Mouse (Mus musculus) heart, embryonic 13.5 days (tissue): ENCODE measurements around the gene Mfap3. TPM values are rescaled to one million over a fixed set of nuclear protein-coding genes. Genes with fewer than 3 reads are reported as not detected.

Experiments used
- ATAC-seq: fragments of 200-750 bp; cut with Nextera tagmentation; 2 replicates; pipeline ENCODE4 v1.8.0; 2017; ENCODE audit warnings: moderate TSS enrichment; ENCODE audit not compliant: insufficient number of reproducible peaks, low FRiP score, low TSS enrichment; ENCODE audit errors: extremely low read depth
- H3K27ac ChIP-seq: fragments of 300-500 bp; sonication (generic); replicated peaks from 2 replicates; pipeline ENCODE4 v1.5.1; 2015; ENCODE audit warnings: moderate library complexity, mild to moderate bottlenecking, inconsistent platforms
- H3K27me3 ChIP-seq: fragments of 300-500 bp; sonication (generic); replicated peaks from 2 replicates; pipeline ENCODE4 v1.6.1; 2015; ENCODE audit warnings: mild to moderate bottlenecking, inconsistent platforms
- H3K36me3 ChIP-seq: fragments of 300-500 bp; sonication (generic); 2 replicates; pipeline ENCODE4 v1.6.1; 2015; ENCODE audit warnings: mild to moderate bottlenecking, inconsistent platforms
- H3K4me1 ChIP-seq: fragments of 300-500 bp; sonication (generic); 2 replicates; pipeline ENCODE4 v1.6.1; 2015; ENCODE audit warnings: inconsistent platforms
- H3K4me2 ChIP-seq: fragments of 300-500 bp; sonication (generic); 2 replicates; pipeline ENCODE4 v1.6.1; 2015; ENCODE audit warnings: inconsistent platforms, mild to moderate bottlenecking, moderate library complexity
- H3K4me3 ChIP-seq: fragments of 300-500 bp; sonication (generic); 2 replicates; pipeline ENCODE4 v1.5.1; 2015; ENCODE audit warnings: moderate library complexity, mild to moderate bottlenecking, inconsistent platforms
- H3K9ac ChIP-seq: fragments of 300-500 bp; sonication (generic); 2 replicates; pipeline ENCODE4 v1.6.1; 2015; ENCODE audit warnings: inconsistent platforms, mild to moderate bottlenecking, moderate library complexity
- H3K9me3 ChIP-seq: fragments of 300-500 bp; sonication (generic); 2 replicates; pipeline ENCODE4 v1.6.1; 2016; ENCODE audit warnings: inconsistent platforms
- WGBS: fragments of 180-500 bp; shearing (Covaris S2); methylation state at CpG from one replicate; pipeline ENCODE4 v1.1.7; 2015; ENCODE audit warnings: mixed read lengths; 5-methylcytosine and 5-hydroxymethylcytosine counted together
- polyA plus RNA-seq: library from polyadenylated mRNA; unstranded; fragments of >200 nt; fragmentation: Nextera tagmentation; extraction: Ambion mirVana; gene quantifications from 2 replicates; pipeline ENCODE4 v1.2.1, GENCODE M21; 2015

Gene Mfap3
- polyA plus RNA-seq, 1 experiment from 2014 or later = 27.2 TPM

- no peak for ATAC-seq
- 59% methylated on average over 5 of the region's 5 CpGs for WGBS
Measured at GRCm38 (mm10) chr11:57503155-57503554, 15.3 kb upstream of the Mfap3 start.

GRCm38 (mm10) chr11:57506899-57507298 is 11.6 kb upstream of the Mfap3 start:
- Histone ChIP-seq H3K9ac (no peak overlapping the region), H3K27me3 (no peaks in the 10 kb centered on the region), H3K9me3 (no peaks in the 10 kb centered on the region), H3K4me1 (peaks cover 15% of the 10 kb centered on the region), H3K27ac (no peak overlapping the region), H3K4me2 (no peak overlapping the region), H3K4me3 (no peak overlapping the region), H3K36me3 (peaks cover 87% of the 10 kb centered on the region)
- ATAC-seq = no peak
- WGBS = 76% methylated on average over 6 of the region's 6 CpGs

More at GRCm38 (mm10) chr11:57503155-57503554, 15.3 kb upstream of the Mfap3 start:
- Histone ChIP-seq H3K4me1 (peaks cover 15% of the 10 kb centered on the region), H3K27ac (0 out of 2 replicates have a peak overlapping the region, but pooled peaks have one; percentile 6), H3K4me3 (no peak overlapping the region), H3K4me2 (no peak overlapping the region), H3K9ac (no peak overlapping the region), H3K36me3 (peaks cover 89% of the 10 kb centered on the region), H3K9me3 (no peaks in the 10 kb centered on the region), H3K27me3 (no peaks in the 10 kb centered on the region)

- H3K9ac ChIP-seq = no peak overlapping the region
- peaks cover 19% of the 10 kb centered on the region for H3K4me1 ChIP-seq
- no peak overlapping the region for H3K4me3 ChIP-seq
- H3K27ac ChIP-seq = no peak overlapping the region
- H3K9me3 ChIP-seq = no peaks in the 10 kb centered on the region
- no peak for ATAC-seq
- H3K27me3 ChIP-seq = no peaks in the 10 kb centered on the region
- no peak overlapping the region for H3K4me2 ChIP-seq
- 88% methylated on average over 5 of the region's 5 CpGs for WGBS
- peaks cover 37% of the 10 kb centered on the region for H3K36me3 ChIP-seq
Measured at GRCm38 (mm10) chr11:57515218-57515617, 3.2 kb upstream of the Mfap3 start.

- Histone ChIP-seq H3K4me1 (peaks cover 19% of the 10 kb centered on the region), H3K36me3 (peaks cover 34% of the 10 kb centered on the region), H3K4me3 (peak overlapping the region; percentile 87), H3K27me3 (no peaks in the 10 kb centered on the region), H3K9ac (0 out of 2 replicates have a peak overlapping the region, but pooled peaks have one; percentile 24), H3K4me2 (peak overlapping the region; percentile 76), H3K27ac (no peak overlapping the region), H3K9me3 (no peaks in the 10 kb centered on the region)
- ATAC-seq = no peak
- 24% methylated on average over 5 of the region's 5 CpGs for WGBS
Measured at GRCm38 (mm10) chr11:57516946-57517441, 1.5 kb upstream of the Mfap3 start.

- peak overlapping the region; percentile 87 for H3K4me3 ChIP-seq
- ATAC-seq = no peak
- H3K9me3 ChIP-seq = no peaks in the 10 kb centered on the region
- peak overlapping the region; percentile 93 for H3K9ac ChIP-seq
- no peaks in the 10 kb centered on the region for H3K27me3 ChIP-seq
- H3K36me3 ChIP-seq = peaks cover 24% of the 10 kb centered on the region
- peaks cover 26% of the 10 kb centered on the region for H3K4me1 ChIP-seq
- H3K4me2 ChIP-seq = peak overlapping the region; percentile 76
- peak overlapping the region; percentile 81 for H3K27ac ChIP-seq
- 0% methylated on average over 16 of the region's 16 CpGs for WGBS
Measured at GRCm38 (mm10) chr11:57518751-57519148, 286 bp downstream of the Mfap3 start.

- peak overlapping the region; percentile 93 for H3K9ac ChIP-seq
- H3K27ac ChIP-seq = peak overlapping the region; percentile 81; the same call in 1 of the 2 replicates
- peak overlapping the region; percentile 87 for H3K4me3 ChIP-seq
- no peaks in the 10 kb centered on the region for H3K27me3 ChIP-seq
- 66% methylated on average over 5 of the region's 5 CpGs for WGBS
- peak overlapping the region; percentile 76 for H3K4me2 ChIP-seq
- H3K4me1 ChIP-seq = peaks cover 31% of the 10 kb centered on the region
- peaks cover 21% of the 10 kb centered on the region for H3K36me3 ChIP-seq
- ATAC-seq = no peak
- H3K9me3 ChIP-seq = no peaks in the 10 kb centered on the region
Measured at GRCm38 (mm10) chr11:57519304-57519703, 840 bp downstream of the Mfap3 start.

- Histone ChIP-seq H3K4me2 (no peak overlapping the region), H3K27me3 (no peaks in the 10 kb centered on the region), H3K27ac (no peak overlapping the region), H3K36me3 (peaks cover 21% of the 10 kb centered on the region), H3K9ac (no peak overlapping the region), H3K4me1 (peaks cover 40% of the 10 kb centered on the region), H3K4me3 (no peak overlapping the region), H3K9me3 (no peaks in the 10 kb centered on the region)
- ATAC-seq = no peak
- WGBS = 96% methylated on average over 3 of the region's 3 CpGs
Measured at GRCm38 (mm10) chr11:57521206-57521605, 2.7 kb downstream of the Mfap3 start.

- Histone ChIP-seq H3K4me1 (peaks cover 35% of the 10 kb centered on the region), H3K4me3 (no peak overlapping the region), H3K36me3 (peaks cover 21% of the 10 kb centered on the region), H3K27ac (no peak overlapping the region), H3K4me2 (no peak overlapping the region), H3K27me3 (no peaks in the 10 kb centered on the region), H3K9me3 (no peaks in the 10 kb centered on the region), H3K9ac (no peak overlapping the region)
- no peak for ATAC-seq
- 87% methylated on average over 7 of the region's 7 CpGs for WGBS
Measured at GRCm38 (mm10) chr11:57522046-57522445, 3.6 kb downstream of the Mfap3 start.

GRCm38 (mm10) chr11:57523418-57523817 is 5.0 kb downstream of the Mfap3 start:
- Histone ChIP-seq H3K27ac (no peak overlapping the region), H3K4me1 (peaks cover 27% of the 10 kb centered on the region), H3K4me2 (no peak overlapping the region), H3K4me3 (no peak overlapping the region), H3K9ac (no peak overlapping the region), H3K9me3 (no peaks in the 10 kb centered on the region), H3K27me3 (no peaks in the 10 kb centered on the region), H3K36me3 (peaks cover 29% of the 10 kb centered on the region)
- 78% methylated on average over 3 of the region's 3 CpGs for WGBS
- ATAC-seq = no peak

- H3K4me2 ChIP-seq = no peak overlapping the region
- H3K36me3 ChIP-seq = peaks cover 41% of the 10 kb centered on the region
- no peaks in the 10 kb centered on the region for H3K9me3 ChIP-seq
- ATAC-seq = no peak
- no peaks in the 10 kb centered on the region for H3K27me3 ChIP-seq
- H3K4me3 ChIP-seq = no peak overlapping the region
- H3K27ac ChIP-seq = no peak overlapping the region
- peaks cover 24% of the 10 kb centered on the region for H3K4me1 ChIP-seq
- no peak overlapping the region for H3K9ac ChIP-seq
Measured at GRCm38 (mm10) chr11:57524597-57524996, 6.1 kb downstream of the Mfap3 start.

GRCm38 (mm10) chr11:57525900-57526299 is 7.4 kb downstream of the Mfap3 start:
- no peaks in the 10 kb centered on the region for H3K9me3 ChIP-seq
- no peak overlapping the region for H3K4me2 ChIP-seq
- 77% methylated on average over 3 of the region's 3 CpGs for WGBS
- H3K27me3 ChIP-seq = no peaks in the 10 kb centered on the region
- H3K9ac ChIP-seq = no peak overlapping the region
- ATAC-seq = no peak
- peaks cover 21% of the 10 kb centered on the region for H3K4me1 ChIP-seq
- peaks cover 48% of the 10 kb centered on the region for H3K36me3 ChIP-seq
- H3K4me3 ChIP-seq = no peak overlapping the region
- no peak overlapping the region for H3K27ac ChIP-seq

- H3K4me2 ChIP-seq = no peak overlapping the region
- H3K4me3 ChIP-seq = no peak overlapping the region
- H3K36me3 ChIP-seq = peaks cover 54% of the 10 kb centered on the region
- peaks cover 25% of the 10 kb centered on the region for H3K4me1 ChIP-seq
- H3K27ac ChIP-seq = no peak overlapping the region
- no peak for ATAC-seq
- no peaks in the 10 kb centered on the region for H3K9me3 ChIP-seq
- H3K9ac ChIP-seq = no peak overlapping the region
- WGBS = 82% methylated on average over 4 of the region's 4 CpGs
- H3K27me3 ChIP-seq = no peaks in the 10 kb centered on the region
Measured at GRCm38 (mm10) chr11:57527506-57527905, 9.0 kb downstream of the Mfap3 start.
